Mouse (Mus musculus) hindbrain, embryonic 12.5 days (tissue): ENCODE data around the gene Apobec3. TPM values are rescaled to one million over a fixed set of nuclear protein-coding genes. Genes with fewer than 3 reads are reported as not detected.
A peak's percentile ranks its signal among the peaks of the same experiment; 100 is the strongest.

Experiments
- ATAC-seq: fragments of 200-750 bp; cut with Nextera tagmentation; 2 replicates; pipeline ENCODE4 v1.8.0; 2017; ENCODE audit warnings: moderate TSS enrichment; ENCODE audit not compliant: low FRiP score
- H3K27ac ChIP-seq: fragments of 300-500 bp; sonication (generic); 2 replicates; pipeline ENCODE4 v1.5.1; 2016; ENCODE audit warnings: mild to moderate bottlenecking
- H3K27me3 ChIP-seq: fragments of 300-500 bp; sonication (generic); 2 replicates; pipeline ENCODE4 v1.6.1; 2016; ENCODE audit warnings: mild to moderate bottlenecking
- H3K36me3 ChIP-seq: fragments of 300-500 bp; sonication (generic); 2 replicates; pipeline ENCODE4 v1.6.1; 2016; ENCODE audit warnings: mild to moderate bottlenecking
- H3K4me1 ChIP-seq: fragments of 300-500 bp; sonication (generic); 2 replicates; pipeline ENCODE4 v1.6.1; 2016
- H3K4me2 ChIP-seq: fragments of 300-500 bp; sonication (generic); replicated peaks from 2 replicates; pipeline ENCODE4 v1.6.1; 2016; ENCODE audit warnings: mild to moderate bottlenecking
- H3K4me3 ChIP-seq: fragments of 300-500 bp; sonication (generic); 2 replicates; pipeline ENCODE4 v1.5.1; 2016; ENCODE audit warnings: mild to moderate bottlenecking
- H3K9ac ChIP-seq: fragments of 300-500 bp; sonication (generic); 2 replicates; pipeline ENCODE4 v1.6.1; 2016; ENCODE audit warnings: mild to moderate bottlenecking, moderate library complexity
- H3K9me3 ChIP-seq: fragments of 300-500 bp; sonication (generic); replicated peaks from 2 replicates; pipeline ENCODE4 v1.6.1; 2016; ENCODE audit warnings: mild to moderate bottlenecking
- WGBS: fragments of 180-500 bp; shearing (Covaris S2); methylation state at CpG from one replicate; pipeline ENCODE4 v1.1.7; 2016; 5-methylcytosine and 5-hydroxymethylcytosine counted together
- polyA plus RNA-seq: library from polyadenylated mRNA; unstranded; fragments of >200 nt; fragmentation: Nextera tagmentation; extraction: Ambion mirVana; gene quantifications from 2 replicates; pipeline ENCODE4 v1.2.1, GENCODE M21; 2016

Gene Apobec3
- polyA plus RNA-seq, 1 experiment from 2014 or later = 8.6 TPM

- no peaks in the 10 kb centered on the region for H3K36me3 ChIP-seq
- H3K27ac ChIP-seq = no peak overlapping the region
- H3K27me3 ChIP-seq = no peaks in the 10 kb centered on the region
- no peak overlapping the region for H3K4me3 ChIP-seq
- 5% methylated on average over 4 of the region's 4 CpGs for WGBS
- H3K4me2 ChIP-seq = no peak overlapping the region
- no peak overlapping the region for H3K9ac ChIP-seq
- H3K4me1 ChIP-seq = peaks cover 16% of the 10 kb centered on the region
- peak; percentile 52; the same call in 1 of the 2 replicates for ATAC-seq
- H3K9me3 ChIP-seq = no peaks in the 10 kb centered on the region
Observed at GRCm38 (mm10) chr15:79946022-79946421, 54.6 kb downstream of the Apobec3 start.

DNA sequence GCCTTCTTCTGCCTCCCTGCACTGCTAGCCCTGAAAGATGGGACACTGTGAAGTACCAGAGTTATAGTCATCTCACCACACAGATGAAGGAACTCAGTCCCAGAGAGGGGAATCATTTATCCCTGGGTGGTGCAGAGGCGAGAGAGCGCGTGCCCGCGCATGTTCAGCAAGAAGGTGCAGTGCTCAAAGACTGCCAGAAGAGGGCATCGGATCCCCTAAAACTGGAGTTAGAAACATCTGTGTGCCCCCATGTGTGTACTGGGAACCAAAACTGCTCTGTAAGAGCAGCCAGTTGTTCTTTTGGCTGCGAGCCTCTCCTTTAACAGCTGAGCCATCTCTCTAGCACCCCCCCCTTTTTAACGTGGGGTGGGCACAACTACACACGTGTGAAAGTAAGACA is 55.3 kb downstream of the Apobec3 start:
- Histone ChIP-seq H3K4me2 (no peak overlapping the region), H3K27me3 (no peaks in the 10 kb centered on the region; the same call in 1 of the 2 replicates), H3K36me3 (no peaks in the 10 kb centered on the region), H3K27ac (no peak overlapping the region), H3K9me3 (no peaks in the 10 kb centered on the region), H3K9ac (no peak overlapping the region), H3K4me1 (peaks cover 23% of the 10 kb centered on the region), H3K4me3 (no peak overlapping the region)
- 53% methylated on average over 9 of the region's 9 CpGs for WGBS
- ATAC-seq = no peak

GRCm38 (mm10) chr15:79947681-79948080 is 56.2 kb downstream of the Apobec3 start:
- H3K9ac ChIP-seq = no peak overlapping the region
- ATAC-seq = no peak
- 75% methylated on average over 6 of the region's 6 CpGs for WGBS
- no peak overlapping the region for H3K4me2 ChIP-seq
- no peaks in the 10 kb centered on the region for H3K36me3 ChIP-seq
- no peak overlapping the region for H3K4me3 ChIP-seq
- H3K9me3 ChIP-seq = no peaks in the 10 kb centered on the region
- H3K4me1 ChIP-seq = peaks cover 28% of the 10 kb centered on the region
- H3K27ac ChIP-seq = no peak overlapping the region
- H3K27me3 ChIP-seq = peaks cover 5% of the 10 kb centered on the region; the same call in 1 of the 2 replicates

DNA sequence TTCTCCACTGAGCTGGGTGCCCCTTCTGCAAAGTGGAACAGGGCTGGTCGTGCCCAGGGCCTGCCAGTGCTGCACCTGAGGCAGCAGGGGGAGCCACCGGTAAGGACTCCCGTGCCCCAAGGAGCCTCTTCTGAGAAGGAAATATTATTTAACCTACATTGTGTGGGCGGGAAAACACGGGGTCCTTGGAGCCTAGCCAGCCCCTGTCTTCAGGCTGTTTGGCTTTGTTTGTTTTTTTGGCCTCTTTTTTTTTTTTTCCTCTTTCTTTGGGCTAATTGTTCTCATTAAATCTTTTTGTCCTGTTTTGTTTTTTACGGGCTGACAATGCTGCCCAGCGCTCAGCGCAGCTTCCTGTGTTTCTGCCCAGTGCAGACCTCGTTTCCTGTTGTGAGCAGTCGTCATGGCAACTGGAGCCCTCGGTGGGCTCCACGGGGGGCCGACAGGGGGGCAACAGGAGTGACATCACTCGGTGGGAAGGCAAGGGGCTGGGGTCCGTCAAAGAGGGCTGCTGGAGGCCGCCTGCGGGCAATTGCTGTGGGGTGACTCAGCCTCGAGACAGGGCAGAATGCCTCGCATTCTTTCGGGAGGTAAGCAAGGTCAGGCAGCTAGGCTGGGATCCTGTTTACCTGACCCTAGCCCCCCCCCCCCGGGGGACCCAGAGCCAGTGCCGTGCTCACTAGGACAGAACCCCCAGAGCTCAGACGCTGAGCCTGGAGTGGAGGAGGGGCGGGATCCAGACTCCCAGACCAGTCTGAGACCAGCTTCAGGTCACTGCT is 59.0 kb downstream of the Apobec3 start:
- H3K27ac ChIP-seq = peak overlapping the region; percentile 41; the same call in 1 of the 2 replicates
- peak overlapping the region; percentile 48 for H3K9ac ChIP-seq
- 2% methylated on average over 23 of the region's 24 CpGs for WGBS
- H3K4me2 ChIP-seq = peak overlapping the region; percentile 51
- ATAC-seq = peak; percentile 67
- H3K36me3 ChIP-seq = no peaks in the 10 kb centered on the region
- H3K4me1 ChIP-seq = peaks cover 30% of the 10 kb centered on the region
- peak overlapping the region; percentile 20 for H3K4me3 ChIP-seq
- H3K27me3 ChIP-seq = peaks cover 5% of the 10 kb centered on the region; the same call in 1 of the 2 replicates
- H3K9me3 ChIP-seq = no peaks in the 10 kb centered on the region

DNA sequence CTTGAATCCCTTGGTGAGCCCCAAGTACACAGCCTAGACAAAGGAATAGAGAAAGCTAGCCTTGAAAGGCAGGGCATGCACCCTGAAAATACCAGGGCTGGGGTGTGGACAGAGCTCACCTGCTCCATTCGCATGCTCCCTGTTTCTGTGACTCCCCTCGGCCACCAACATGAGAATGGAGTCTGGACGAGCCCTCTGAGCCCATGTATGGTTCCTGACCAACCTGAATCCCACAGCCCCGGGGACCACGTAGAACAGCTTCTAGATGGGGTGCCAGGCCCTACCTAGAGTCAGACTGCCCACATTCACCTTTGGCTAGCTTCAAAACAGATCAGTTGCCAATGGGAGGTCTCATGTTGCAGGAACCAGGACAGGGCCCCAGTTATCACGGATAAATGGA is 59.8 kb downstream of the Apobec3 start:
- Histone ChIP-seq H3K4me1 (peaks cover 30% of the 10 kb centered on the region), H3K4me3 (0 out of 2 replicates have a peak overlapping the region, but pooled peaks have one; percentile 20), H3K27me3 (peaks cover 5% of the 10 kb centered on the region; the same call in 1 of the 2 replicates), H3K4me2 (0 out of 2 replicates have a peak overlapping the region, but pooled peaks have one; percentile 51), H3K9ac (no peak overlapping the region; the same call in 1 of the 2 replicates), H3K27ac (peak overlapping the region; percentile 41; the same call in 1 of the 2 replicates), H3K9me3 (no peaks in the 10 kb centered on the region), H3K36me3 (no peaks in the 10 kb centered on the region)
- no peak for ATAC-seq
- 73% methylated on average over 6 of the region's 6 CpGs for WGBS

DNA sequence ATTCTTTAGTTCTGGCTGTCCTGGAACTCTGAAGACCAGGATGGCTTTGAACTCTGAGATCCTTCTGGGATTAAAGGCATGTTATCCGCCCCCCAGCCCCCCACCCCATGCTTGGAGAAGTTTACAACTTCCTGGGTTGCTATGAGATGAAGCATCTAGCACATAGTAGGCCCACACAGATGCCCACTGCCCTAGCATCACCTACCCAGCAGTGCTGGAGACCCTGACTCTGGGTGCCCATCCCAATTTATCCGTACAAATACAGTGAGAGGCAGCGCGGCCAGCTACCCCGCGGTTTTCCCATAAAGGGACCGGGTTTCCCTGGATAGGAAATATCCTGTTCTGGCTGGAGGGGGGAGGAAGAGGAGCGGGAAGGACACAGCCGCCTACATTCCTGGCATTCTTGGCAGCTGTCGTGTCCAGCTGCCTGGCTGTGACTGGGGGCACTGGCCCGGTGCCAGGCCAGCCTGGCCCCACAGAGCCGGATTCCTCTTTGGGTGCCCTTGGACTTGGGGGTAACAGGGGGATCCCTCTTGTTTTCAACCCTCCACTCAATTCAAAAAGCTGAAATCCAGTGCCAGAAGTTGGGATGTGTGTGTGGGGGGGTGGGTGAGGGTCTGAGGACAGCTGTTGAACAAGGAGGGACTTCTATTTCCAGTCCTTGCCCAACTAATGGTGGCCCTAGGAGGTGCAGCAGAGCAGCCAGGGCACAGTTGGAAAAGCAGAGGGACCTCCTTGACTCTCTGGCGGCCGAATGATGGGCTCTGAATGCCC is 60.5 kb downstream of the Apobec3 start:
- WGBS = 47% methylated on average over 14 of the region's 14 CpGs
- Histone ChIP-seq H3K4me2 (no peak overlapping the region), H3K27ac (peak overlapping the region; percentile 41; the same call in 1 of the 2 replicates)

GRCm38 (mm10) chr15:79952504-79953231 is 61.2 kb downstream of the Apobec3 start:
- no peak overlapping the region for H3K27ac ChIP-seq
- peaks cover 5% of the 10 kb centered on the region; the same call in 1 of the 2 replicates for H3K27me3 ChIP-seq
- no peak overlapping the region for H3K4me2 ChIP-seq
- H3K4me1 ChIP-seq = peaks cover 30% of the 10 kb centered on the region
- ATAC-seq = no peak
- no peak overlapping the region for H3K4me3 ChIP-seq
- no peak overlapping the region for H3K9ac ChIP-seq
- no peaks in the 10 kb centered on the region for H3K9me3 ChIP-seq
- no peaks in the 10 kb centered on the region for H3K36me3 ChIP-seq
- 53% methylated on average over 11 of the region's 11 CpGs for WGBS

More for the DNA sequence above, 60.5 kb downstream of the Apobec3 start:
- Histone ChIP-seq H3K9me3 (no peaks in the 10 kb centered on the region), H3K36me3 (no peaks in the 10 kb centered on the region), H3K4me1 (peaks cover 30% of the 10 kb centered on the region), H3K27me3 (peaks cover 5% of the 10 kb centered on the region; the same call in 1 of the 2 replicates), H3K4me3 (no peak overlapping the region), H3K9ac (no peak overlapping the region; the same call in 1 of the 2 replicates)
- ATAC-seq = no peak

GRCm38 (mm10) chr15:79953470-79953869 is 62.0 kb downstream of the Apobec3 start:
- no peaks in the 10 kb centered on the region for H3K36me3 ChIP-seq
- WGBS = 60% methylated on average over 7 of the region's 7 CpGs
- ATAC-seq = no peak
- H3K4me3 ChIP-seq = no peak overlapping the region
- peaks cover 30% of the 10 kb centered on the region for H3K4me1 ChIP-seq
- no peaks in the 10 kb centered on the region for H3K9me3 ChIP-seq
- H3K27ac ChIP-seq = no peak overlapping the region
- peaks cover 5% of the 10 kb centered on the region; the same call in 1 of the 2 replicates for H3K27me3 ChIP-seq
- H3K4me2 ChIP-seq = no peak overlapping the region
- H3K9ac ChIP-seq = no peak overlapping the region

GRCm38 (mm10) chr15:79956559-79956958 is 65.1 kb downstream of the Apobec3 start:
- Histone ChIP-seq H3K4me3 (no peak overlapping the region), H3K9ac (no peak overlapping the region), H3K27me3 (0 out of 2 replicates have a peak, but pooled peaks cover 5% of the 10 kb centered on the region), H3K9me3 (no peaks in the 10 kb centered on the region), H3K36me3 (no peaks in the 10 kb centered on the region), H3K4me1 (peaks cover 14% of the 10 kb centered on the region), H3K4me2 (no peak overlapping the region), H3K27ac (no peak overlapping the region)
- no peak for ATAC-seq
- 89% methylated on average over 8 of the region's 8 CpGs for WGBS

- Histone ChIP-seq H3K27me3 (no peaks in the 10 kb centered on the region), H3K4me3 (no peak overlapping the region), H3K4me1 (peaks cover 9% of the 10 kb centered on the region), H3K27ac (no peak overlapping the region), H3K36me3 (no peaks in the 10 kb centered on the region), H3K9ac (no peak overlapping the region), H3K4me2 (no peak overlapping the region), H3K9me3 (no peaks in the 10 kb centered on the region)
- ATAC-seq = no peak
- 66% methylated on average over 3 of the region's 3 CpGs for WGBS
Observed at GRCm38 (mm10) chr15:79958418-79958817, 67.0 kb downstream of the Apobec3 start.

GRCm38 (mm10) chr15:79961366-79961921 is 70.0 kb downstream of the Apobec3 start:
- WGBS = 48% methylated on average over 9 of the region's 9 CpGs

More at GRCm38 (mm10) chr15:79961366-79961921, 70.0 kb downstream of the Apobec3 start:
- Histone ChIP-seq H3K9me3 (no peaks in the 10 kb centered on the region), H3K9ac (no peak overlapping the region), H3K27ac (no peak overlapping the region), H3K4me1 (peaks cover 7% of the 10 kb centered on the region), H3K36me3 (no peaks in the 10 kb centered on the region), H3K4me3 (no peak overlapping the region), H3K27me3 (no peaks in the 10 kb centered on the region), H3K4me2 (no peak overlapping the region)
- no peak for ATAC-seq
